In the genomic region with DNA sequence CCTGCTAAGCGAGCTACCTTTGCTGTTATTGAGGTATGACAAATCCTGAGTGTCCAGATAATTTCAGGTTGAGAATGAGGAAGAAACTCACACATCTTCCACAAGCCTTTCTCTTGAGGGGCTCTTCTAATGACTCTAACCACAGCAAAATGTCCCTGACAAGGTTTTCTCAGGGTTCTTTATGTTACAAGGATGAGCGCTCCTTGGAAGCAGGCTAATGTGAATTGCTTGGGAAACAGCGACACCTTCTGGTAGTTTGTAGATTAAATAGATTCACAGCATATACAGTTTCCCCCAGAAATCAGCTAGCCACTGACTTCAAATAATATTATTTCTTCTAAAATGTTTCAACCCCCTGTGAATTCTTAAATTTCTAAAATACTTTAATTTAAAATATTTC, we compare ENCODE assay signal across 8 mouse cellular contexts. TPM values are rescaled to one million over a fixed set of nuclear protein-coding genes. Genes with fewer than 3 reads are reported as not detected.
DNase-seq lines count a peak whose midpoint lies in the region; ATAC-seq and TF ChIP-seq lines count a peak whose summit lies in the region.

No protein-coding gene starts in this region.

- H3K27ac ChIP-seq in heart, adult 2 months = no peak overlapping the region
- H3K27ac ChIP-seq in heart, embryonic 12.5 days (ENCODE audit: poor library complexity, severe bottlenecking) = no peak overlapping the region
- no peak overlapping the region for H3K27ac ChIP-seq in layer of hippocampus, adult 2 months
- no peak overlapping the region for H3K27ac ChIP-seq in midbrain, embryonic 11.5 days (ENCODE audit: low read depth, low read length)

- peaks cover 1% of the 10 kb centered on the region; the same call in 1 of the 2 replicates for H3K27me3 ChIP-seq in heart, adult 2 months (ENCODE audit: control insufficient read depth, insufficient read depth, low read length)
- H3K27me3 ChIP-seq in heart, embryonic 12.5 days (replicated peaks) = no peaks in the 10 kb centered on the region
- H3K27me3 ChIP-seq in E14TG2a.4 (ENCODE audit: insufficient read depth, low read length) = no peaks in the 10 kb centered on the region
- H3K27me3 ChIP-seq in midbrain, embryonic 11.5 days (ENCODE audit: control insufficient read depth, insufficient read depth, low read length) = no peaks in the 10 kb centered on the region

- H3K4me3 ChIP-seq in heart, adult 2 months = no peak overlapping the region
- H3K4me3 ChIP-seq in heart, embryonic 12.5 days = no peak overlapping the region
- H3K4me3 ChIP-seq in E14TG2a.4 (replicated peaks; ENCODE audit: low read length) = no peak overlapping the region
- no peak overlapping the region for H3K4me3 ChIP-seq in layer of hippocampus, adult 2 months
- H3K4me3 ChIP-seq in midbrain, embryonic 11.5 days (ENCODE audit: low read depth, low read length) = no peak overlapping the region

- no peaks in the 10 kb centered on the region for H3K36me3 ChIP-seq in heart, adult 2 months (ENCODE audit: control insufficient read depth, insufficient read depth, low read length)
- H3K36me3 ChIP-seq in heart, embryonic 12.5 days = peaks cover 5% of the 10 kb centered on the region; the same call in 1 of the 2 replicates
- H3K36me3 ChIP-seq in E14TG2a.4 (ENCODE audit: insufficient read depth, low read length) = no peaks in the 10 kb centered on the region
- H3K36me3 ChIP-seq in midbrain, embryonic 11.5 days (ENCODE audit: control insufficient read depth, insufficient read depth, low read length) = no peaks in the 10 kb centered on the region

- H3K9me3 ChIP-seq in heart, embryonic 12.5 days (replicated peaks) = no peaks in the 10 kb centered on the region
- H3K9me3 ChIP-seq in E14TG2a.4 (ENCODE audit: low read length) = no peaks in the 10 kb centered on the region
- H3K9me3 ChIP-seq in midbrain, embryonic 11.5 days (ENCODE audit: control insufficient read depth, low read length) = no peaks in the 10 kb centered on the region

- no peak for TF ChIP-seq EP300 in heart, adult 2 months (IDR thresholded peaks at IDR 0.05; ENCODE audit: insufficient read depth, low read depth, low read length)

- TF ChIP-seq POLR2A in heart, adult 2 months (IDR thresholded peaks at IDR 0.05; ENCODE audit: insufficient read depth, low read depth, low read length) = no peak

- no peak for DNase-seq in heart, adult 2 months
- DNase-seq in cerebellum, postnatal 10 days = peak; percentile 78 to 90
- DNase-seq in heart, postnatal 14 days = peak; percentile 22 to 66
- DNase-seq in layer of hippocampus, adult 2 months (ENCODE audit: low spot score in 2 of 2) = peak; percentile 55 to 81
- DNase-seq in midbrain, embryonic 11.5 days (ENCODE audit: low spot score, missing footprints) = peak; percentile 96
- peak; percentile 70 for DNase-seq in thymus, postnatal 14 days

- H3K79me2 ChIP-seq in heart, adult 2 months (replicated peaks; ENCODE audit: control insufficient read depth, insufficient read depth, low read length) = no peaks in the 10 kb centered on the region

- peak; percentile 85 for TF ChIP-seq CTCF in heart, adult 2 months (IDR thresholded peaks at IDR 0.05)
- TF ChIP-seq CTCF in E14TG2a.4 (conservative IDR thresholded peaks at IDR 0.05; ENCODE audit: low read length) = peak; percentile 55
- peak; percentile 89 for TF ChIP-seq CTCF in layer of hippocampus, adult 2 months (conservative IDR thresholded peaks at IDR 0.05)

- intact Hi-C loops in heart, adult 2 months (cut with DNase I) = loop anchor here (5.0 kb wide), 1 partner anchor 303 kb away; no protein-coding TSS in a partner anchor
- intact Hi-C loops in heart, postnatal 14 days (cut with DNase I) = loop anchor here (1.0 to 10.0 kb wide), 2 partner anchors 168 to 425 kb away; no protein-coding TSS in a partner anchor

- ATAC-seq in heart, embryonic 12.5 days (ENCODE audit: insufficient number of reproducible peaks, low FRiP score) = no peak
- peak; percentile 81 for ATAC-seq in midbrain, embryonic 11.5 days (ENCODE audit: low FRiP score)

- H3K4me1 ChIP-seq in heart, adult 2 months (ENCODE audit: control insufficient read depth, insufficient read depth, low read length) = no peaks in the 10 kb centered on the region
- H3K4me1 ChIP-seq in heart, embryonic 12.5 days (replicated peaks) = no peaks in the 10 kb centered on the region
- H3K4me1 ChIP-seq in E14TG2a.4 (replicated peaks; ENCODE audit: low read depth, low read length) = no peaks in the 10 kb centered on the region
- H3K4me1 ChIP-seq in midbrain, embryonic 11.5 days (ENCODE audit: control insufficient read depth, insufficient read depth, low read length) = no peaks in the 10 kb centered on the region

- 35% methylated on average over 3 of the region's 3 CpGs for WGBS in heart, adult 2 months
- WGBS in heart, embryonic 12.5 days = 32% methylated on average over 3 of the region's 3 CpGs
- 27% methylated on average over 3 of the region's 3 CpGs for WGBS in midbrain, embryonic 11.5 days

- H3K9ac ChIP-seq in heart, adult 2 months (ENCODE audit: low read depth, low read length) = no peak overlapping the region
- H3K9ac ChIP-seq in heart, embryonic 12.5 days = no peak overlapping the region
- H3K9ac ChIP-seq in midbrain, embryonic 11.5 days (ENCODE audit: low read length) = no peak overlapping the region

- no peak overlapping the region for H3K4me2 ChIP-seq in heart, embryonic 12.5 days
- H3K4me2 ChIP-seq in midbrain, embryonic 11.5 days = no peak overlapping the region

RNA-seq across cellular contexts. Expression of gene Slc17a8, which starts 9.0 kb away (rescaled TPM):
- total RNA-seq in heart, adult 2 months (2021) = not detected
- not detected in 2 replicates for polyA plus RNA-seq in heart, adult 2 months (2012; rRNA removed)
- 0.09 and 0.13 TPM in 2 replicates for polyA plus RNA-seq in heart, embryonic 12.5 days (2016; fragmentation: Nextera tagmentation; extraction: Ambion mirVana)
- total RNA-seq in heart, postnatal 14 days (2021) = under 1 TPM in 1 of 2 experiments, not detected in 1; 0.17 TPM
- total RNA-seq in layer of hippocampus, adult 2 months (2021) = 1 to 10 TPM; 3.1 to 3.5 TPM
- polyA plus RNA-seq in midbrain, embryonic 11.5 days (2014; fragmentation: Nextera tagmentation; extraction: Ambion mirVana) = 0.42 and 0.86 TPM in 2 replicates

RNA-seq across cellular contexts. Expression of gene Scyl2, which starts 56.0 kb away (rescaled TPM):
- 10 to 100 TPM; 15.4 to 16.2 TPM for total RNA-seq in heart, adult 2 months (2021)
- 8.2 and 14.3 TPM in 2 replicates for polyA plus RNA-seq in heart, adult 2 months (2012; rRNA removed)
- 7.1 TPM in 2 replicates for polyA plus RNA-seq in heart, embryonic 12.5 days (2016; fragmentation: Nextera tagmentation; extraction: Ambion mirVana)
- 10 to 100 TPM; 17.8 to 18.9 TPM for total RNA-seq in heart, postnatal 14 days (2021)
- total RNA-seq in layer of hippocampus, adult 2 months (2021) = 10 to 100 TPM; 25.2 to 28.4 TPM
- polyA plus RNA-seq in midbrain, embryonic 11.5 days (2014; fragmentation: Nextera tagmentation; extraction: Ambion mirVana) = 26.2 and 31.9 TPM in 2 replicates

Comparison
In these comparisons a context has a peak if more than half of its experiments do, and no peak if none do; other contexts are left out.
1. DNase-seq: peak in cerebellum, postnatal 10 days (2 of 2), heart, postnatal 14 days (2 of 2), layer of hippocampus, adult 2 months (2 of 2), midbrain, embryonic 11.5 days (single experiment) and thymus, postnatal 14 days (single experiment); none in heart, adult 2 months (0 of 2).
2. Peak in every context shown above with its lines, with median percentiles within 50 percentile points of each other: CTCF ChIP-seq.